Mouse (Mus musculus): ENCODE data around the gene Padi6.
A peak's percentile ranks its signal among the peaks of the same experiment; 100 is the strongest.

Padi6 gene

GRCm38 (mm10) chr4:140747978-140748377 lies 5.5 kb upstream of the Padi6 start:
- no peak for DNase-seq (ENCODE audit: low spot score)

GRCm38 (mm10) chr4:140744654-140745053 lies 2.2 kb upstream of the Padi6 start:
- no peak for DNase-seq (ENCODE audit: low spot score)

GRCm38 (mm10) chr4:140743086-140743485 lies 643 bp upstream of the Padi6 start:
- no peak for DNase-seq (ENCODE audit: low spot score)

GRCm38 (mm10) chr4:140741401-140741800 lies 1.0 kb downstream of the Padi6 start:
- DNase-seq (ENCODE audit: low spot score), result no peak

- DNase-seq (ENCODE audit: low spot score), result peak; percentile 6
Observed at GRCm38 (mm10) chr4:140740655-140741054, 1.8 kb downstream of the Padi6 start.

GRCm38 (mm10) chr4:140732871-140733270 lies 9.6 kb downstream of the Padi6 start:
- no peak for DNase-seq (ENCODE audit: low spot score)

- no peak for DNase-seq (ENCODE audit: low spot score)
Observed at GRCm38 (mm10) chr4:140731654-140732053, 10.8 kb downstream of the Padi6 start.

- DNase-seq (ENCODE audit: low spot score), result no peak
Observed at GRCm38 (mm10) chr4:140726907-140727306, 15.5 kb downstream of the Padi6 start.

- no peak for DNase-seq (ENCODE audit: low spot score)
Observed at GRCm38 (mm10) chr4:140724739-140725138, 17.7 kb downstream of the Padi6 start.

- DNase-seq (ENCODE audit: low spot score), result no peak
Observed at GRCm38 (mm10) chr4:140723801-140724200, 18.6 kb downstream of the Padi6 start.

- DNase-seq (ENCODE audit: low spot score), result no peak
Observed at GRCm38 (mm10) chr4:140723192-140723591, 19.3 kb downstream of the Padi6 start.

GRCm38 (mm10) chr4:140722710-140723109 lies 19.7 kb downstream of the Padi6 start:
- no peak for DNase-seq (ENCODE audit: low spot score)

- DNase-seq (ENCODE audit: low spot score), result no peak
Observed at GRCm38 (mm10) chr4:140721968-140722490, 20.4 kb downstream of the Padi6 start.

- no peak for DNase-seq (ENCODE audit: low spot score)
Observed at GRCm38 (mm10) chr4:140720091-140720490, 22.4 kb downstream of the Padi6 start.

- no peak for DNase-seq (ENCODE audit: low spot score)
Observed at GRCm38 (mm10) chr4:140718436-140718835, 24.0 kb downstream of the Padi6 start.

- no peak for DNase-seq (ENCODE audit: low spot score)
Observed at GRCm38 (mm10) chr4:140716994-140717393, 25.4 kb downstream of the Padi6 start.

- DNase-seq (ENCODE audit: low spot score), result no peak
Observed at GRCm38 (mm10) chr4:140714586-140714985, 27.9 kb downstream of the Padi6 start.

GRCm38 (mm10) chr4:140713480-140714365 lies 28.7 kb downstream of the Padi6 start:
- peak; percentile 64 for DNase-seq (ENCODE audit: low spot score)

GRCm38 (mm10) chr4:140711360-140711759 lies 31.1 kb downstream of the Padi6 start:
- no peak for DNase-seq (ENCODE audit: low spot score)

- DNase-seq (ENCODE audit: low spot score), result no peak
Observed at GRCm38 (mm10) chr4:140710781-140711180, 31.7 kb downstream of the Padi6 start.

- no peak for DNase-seq (ENCODE audit: low spot score)
Observed at GRCm38 (mm10) chr4:140709617-140710016, 32.8 kb downstream of the Padi6 start.

GRCm38 (mm10) chr4:140709111-140709510 lies 33.3 kb downstream of the Padi6 start:
- no peak for DNase-seq (ENCODE audit: low spot score)

- DNase-seq (ENCODE audit: low spot score), result no peak
Observed at GRCm38 (mm10) chr4:140708297-140708927, 34.0 kb downstream of the Padi6 start.
